Mouse (Mus musculus) lung, embryonic 14.5 days (tissue): ENCODE measurements around the gene Inpp5f. TPM values are rescaled to one million over a fixed set of nuclear protein-coding genes. Genes with fewer than 3 reads are reported as not detected.

ENCODE experiments used
- ATAC-seq: fragments of 200-750 bp; cut with Nextera tagmentation; 2 replicates; pipeline ENCODE4 v1.8.0; 2017; ENCODE audit warnings: mild to moderate bottlenecking, moderate TSS enrichment, moderate library complexity; ENCODE audit not compliant: insufficient read depth
- DNase-seq: peaks from one replicate; pipeline ENCODE4 v3.0.0-alpha.2; 2015
- H3K27ac ChIP-seq: fragments of 300-500 bp; sonication (generic); 2 replicates; pipeline ENCODE4 v1.5.1; 2014; ENCODE audit warnings: low read depth, mild to moderate bottlenecking, moderate library complexity
- H3K27me3 ChIP-seq: fragments of 300-500 bp; sonication (generic); 2 replicates; pipeline ENCODE4 v1.6.1; 2014; ENCODE audit warnings: low read length, control low read depth; ENCODE audit not compliant: insufficient read depth
- H3K36me3 ChIP-seq: fragments of 300-500 bp; sonication (generic); 2 replicates; pipeline ENCODE4 v1.6.1; 2014; ENCODE audit warnings: control low read depth; ENCODE audit not compliant: insufficient read depth
- H3K4me1 ChIP-seq: fragments of 300-500 bp; sonication (generic); 2 replicates; pipeline ENCODE4 v1.6.1; 2014; ENCODE audit warnings: antibody characterized with exemption, control low read depth; ENCODE audit not compliant: insufficient read depth
- H3K4me2 ChIP-seq: fragments of 300-500 bp; sonication (generic); 2 replicates; pipeline ENCODE4 v1.6.1; 2014; ENCODE audit warnings: mild to moderate bottlenecking
- H3K4me3 ChIP-seq: fragments of 300-500 bp; sonication (generic); 2 replicates; pipeline ENCODE4 v1.5.1; 2014; ENCODE audit warnings: low read depth, low read length
- H3K9ac ChIP-seq: fragments of 300-500 bp; sonication (generic); 2 replicates; pipeline ENCODE4 v1.6.1; 2014
- H3K9me3 ChIP-seq: fragments of 300-500 bp; sonication (generic); 2 replicates; pipeline ENCODE4 v1.6.1; 2016; ENCODE audit warnings: low read depth, low read length, control low read depth
- CTCF ChIP-seq: IDR thresholded peaks from 2 replicates; pipeline ENCODE4 v1.5.1; 2016; ENCODE audit warnings: antibody characterized with exemption, low read depth
- WGBS: fragments of 180-500 bp; shearing (Covaris S2); extraction: QIAGEN DNeasy Blood & Tissue Kit; methylation state at CpG from one replicate; pipeline ENCODE4 v1.1.7; 2014; 5-methylcytosine and 5-hydroxymethylcytosine counted together
- polyA plus RNA-seq: library from polyadenylated mRNA; unstranded; fragments of >200 nt; fragmentation: Nextera tagmentation; extraction: Ambion mirVana; gene quantifications from 2 replicates; pipeline ENCODE4 v1.2.1, GENCODE M21; 2014

The Inpp5f gene
- polyA plus RNA-seq, 1 experiment from 2014 or later = 28.2 TPM

GRCm38 (mm10) chr7:128724761-128725160, 113.6 kb downstream of the Inpp5f start:
- ATAC-seq (peak; percentile 92), DNase-seq (peak; percentile 90)
- TF ChIP-seq CTCF = peak; percentile 75
- Histone ChIP-seq H3K4me3 (no peak overlapping the region), H3K9ac (no peak overlapping the region), H3K27me3 (no peaks in the 10 kb centered on the region), H3K9me3 (no peaks in the 10 kb centered on the region), H3K4me2 (no peak overlapping the region), H3K36me3 (peaks cover 45% of the 10 kb centered on the region), H3K27ac (no peak overlapping the region), H3K4me1 (no peaks in the 10 kb centered on the region)
- 30% methylated on average over 4 of the region's 4 CpGs for WGBS

GRCm38 (mm10) chr7:128725189-128725588, 114.1 kb downstream of the Inpp5f start:
- Histone ChIP-seq H3K36me3 (peaks cover 42% of the 10 kb centered on the region), H3K27ac (no peak overlapping the region), H3K4me1 (no peaks in the 10 kb centered on the region), H3K9me3 (no peaks in the 10 kb centered on the region), H3K27me3 (no peaks in the 10 kb centered on the region), H3K4me2 (no peak overlapping the region), H3K4me3 (no peak overlapping the region), H3K9ac (no peak overlapping the region)
- ATAC-seq (0 out of 2 replicates have a peak, but pooled peaks have one; percentile 9), DNase-seq (no peak)
- no peak for TF ChIP-seq CTCF
- WGBS = 76% methylated on average over 9 of the region's 9 CpGs

- ATAC-seq = no peak
- Histone ChIP-seq H3K9ac (no peak overlapping the region), H3K36me3 (peaks cover 27% of the 10 kb centered on the region), H3K4me1 (no peaks in the 10 kb centered on the region), H3K27ac (no peak overlapping the region), H3K9me3 (no peaks in the 10 kb centered on the region), H3K4me2 (no peak overlapping the region), H3K27me3 (no peaks in the 10 kb centered on the region), H3K4me3 (no peak overlapping the region)
- WGBS = 77% methylated on average over 10 of the region's 10 CpGs
- DNase-seq = no peak
- TF ChIP-seq CTCF = no peak
These were observed 115.9 kb downstream of the Inpp5f start for GRCm38 (mm10) chr7:128726999-128727398.

GRCm38 (mm10) chr7:128727701-128728100, 116.6 kb downstream of the Inpp5f start:
- no peak for TF ChIP-seq CTCF
- H3K36me3 ChIP-seq = peaks cover 21% of the 10 kb centered on the region
- no peak overlapping the region for H3K27ac ChIP-seq
- no peaks in the 10 kb centered on the region for H3K9me3 ChIP-seq
- no peak overlapping the region for H3K4me3 ChIP-seq
- H3K4me2 ChIP-seq = no peak overlapping the region
- ATAC-seq = no peak; the same call in 1 of the 2 replicates
- H3K4me1 ChIP-seq = no peaks in the 10 kb centered on the region
- H3K9ac ChIP-seq = no peak overlapping the region
- no peak for DNase-seq
- no peaks in the 10 kb centered on the region for H3K27me3 ChIP-seq
- 57% methylated on average over 5 of the region's 5 CpGs for WGBS

- Histone ChIP-seq H3K4me3 (no peak overlapping the region), H3K9me3 (no peaks in the 10 kb centered on the region), H3K4me2 (no peak overlapping the region), H3K36me3 (peaks cover 13% of the 10 kb centered on the region), H3K9ac (no peak overlapping the region), H3K4me1 (no peaks in the 10 kb centered on the region), H3K27ac (peak overlapping the region; percentile 30; the same call in 1 of the 2 replicates), H3K27me3 (no peaks in the 10 kb centered on the region)
- 79% methylated on average over 10 of the region's 10 CpGs for WGBS
- ATAC-seq (no peak), DNase-seq (no peak)
- no peak for TF ChIP-seq CTCF
These were observed 117.6 kb downstream of the Inpp5f start for GRCm38 (mm10) chr7:128728738-128729137.

GRCm38 (mm10) chr7:128731585-128731984, 120.5 kb downstream of the Inpp5f start:
- Histone ChIP-seq H3K36me3 (0 out of 2 replicates have a peak, but pooled peaks cover 7% of the 10 kb centered on the region), H3K4me3 (no peak overlapping the region), H3K27ac (no peak overlapping the region), H3K9ac (no peak overlapping the region), H3K27me3 (no peaks in the 10 kb centered on the region), H3K9me3 (no peaks in the 10 kb centered on the region), H3K4me2 (no peak overlapping the region), H3K4me1 (no peaks in the 10 kb centered on the region)
- DNase-seq = no peak
- no peak for TF ChIP-seq CTCF
- WGBS = 61% methylated on average over 2 of the region's 2 CpGs
- no peak for ATAC-seq

GRCm38 (mm10) chr7:128738041-128738440, 126.9 kb downstream of the Inpp5f start:
- H3K9ac ChIP-seq = no peak overlapping the region
- WGBS = 42% methylated on average over 5 of the region's 5 CpGs
- no peaks in the 10 kb centered on the region for H3K9me3 ChIP-seq
- H3K4me1 ChIP-seq = 0 out of 2 replicates have a peak, but pooled peaks cover 6% of the 10 kb centered on the region
- no peaks in the 10 kb centered on the region for H3K36me3 ChIP-seq
- DNase-seq = no peak
- ATAC-seq = no peak
- no peak for TF ChIP-seq CTCF
- peak overlapping the region; percentile 98 for H3K4me3 ChIP-seq
- peak overlapping the region; percentile 89 for H3K4me2 ChIP-seq
- H3K27me3 ChIP-seq = no peaks in the 10 kb centered on the region
- H3K27ac ChIP-seq = no peak overlapping the region

GRCm38 (mm10) chr7:128739116-128739461, 128.0 kb downstream of the Inpp5f start:
- TF ChIP-seq CTCF = no peak
- Histone ChIP-seq H3K9me3 (no peaks in the 10 kb centered on the region), H3K4me3 (peak overlapping the region; percentile 98), H3K27ac (no peak overlapping the region), H3K9ac (peak overlapping the region; percentile 96), H3K4me1 (peaks cover 8% of the 10 kb centered on the region; the same call in 1 of the 2 replicates), H3K4me2 (peak overlapping the region; percentile 89), H3K36me3 (no peaks in the 10 kb centered on the region), H3K27me3 (no peaks in the 10 kb centered on the region)
- DNase-seq = no peak
- ATAC-seq = no peak
- WGBS = under 1% methylated on average over 15 of the region's 15 CpGs
